Mouse (Mus musculus) liver, embryonic 12.5 days (tissue): ENCODE results near the gene Thap12. TPM values are rescaled to one million over a fixed set of nuclear protein-coding genes. Genes with fewer than 3 reads are reported as not detected.

Experiments
- ATAC-seq: fragments of 200-750 bp; cut with Nextera tagmentation; 2 replicates; pipeline ENCODE4 v1.8.0; 2017; ENCODE audit warnings: moderate number of reproducible peaks, mild to moderate bottlenecking, moderate library complexity
- H3K27ac ChIP-seq: fragments of 300-500 bp; sonication (generic); 2 replicates; pipeline ENCODE4 v1.5.1; 2016; ENCODE audit warnings: mild to moderate bottlenecking
- H3K27me3 ChIP-seq: fragments of 300-500 bp; sonication (generic); replicated peaks from 2 replicates; pipeline ENCODE4 v1.6.1; 2016; ENCODE audit warnings: mild to moderate bottlenecking, moderate library complexity
- H3K36me3 ChIP-seq: fragments of 300-500 bp; sonication (generic); 2 replicates; pipeline ENCODE4 v1.6.1; 2016; ENCODE audit warnings: mild to moderate bottlenecking, moderate library complexity
- H3K4me1 ChIP-seq: fragments of 300-500 bp; sonication (generic); 2 replicates; pipeline ENCODE4 v1.6.1; 2016
- H3K4me2 ChIP-seq: fragments of 300-500 bp; sonication (generic); 2 replicates; pipeline ENCODE4 v1.6.1; 2016; ENCODE audit warnings: mild to moderate bottlenecking, moderate library complexity
- H3K4me3 ChIP-seq: fragments of 300-500 bp; sonication (generic); 2 replicates; pipeline ENCODE4 v1.5.1; 2016; ENCODE audit warnings: mild to moderate bottlenecking, moderate library complexity
- H3K9ac ChIP-seq: fragments of 300-500 bp; sonication (generic); 2 replicates; pipeline ENCODE4 v1.6.1; 2016; ENCODE audit warnings: mild to moderate bottlenecking, moderate library complexity
- H3K9me3 ChIP-seq: fragments of 300-500 bp; sonication (generic); replicated peaks from 2 replicates; pipeline ENCODE4 v1.6.1; 2016; ENCODE audit warnings: mild to moderate bottlenecking, moderate library complexity
- WGBS: fragments of 180-500 bp; shearing (Covaris S2); methylation state at CpG from one replicate; pipeline ENCODE4 v1.1.7; 2016; ENCODE audit not compliant: insufficient replicate concordance; 5-methylcytosine and 5-hydroxymethylcytosine counted together
- polyA plus RNA-seq: library from polyadenylated mRNA; unstranded; fragments of >200 nt; fragmentation: Nextera tagmentation; extraction: Ambion mirVana; gene quantifications from 2 replicates; pipeline ENCODE4 v1.2.1, GENCODE M21; 2016

The Thap12 gene
- polyA plus RNA-seq, 1 experiment from 2014 or later = 27.7 TPM

GRCm38 (mm10) chr7:98729661-98730271, 26.9 kb downstream of the Thap12 start:
- 33% methylated on average over 19 of the region's 19 CpGs for WGBS
- Histone ChIP-seq H3K9me3 (no peaks in the 10 kb centered on the region), H3K4me2 (no peak overlapping the region), H3K27me3 (peaks cover 25% of the 10 kb centered on the region), H3K36me3 (no peaks in the 10 kb centered on the region), H3K27ac (no peak overlapping the region), H3K4me3 (no peak overlapping the region), H3K9ac (no peak overlapping the region), H3K4me1 (no peaks in the 10 kb centered on the region)
- no peak for ATAC-seq

DNA sequence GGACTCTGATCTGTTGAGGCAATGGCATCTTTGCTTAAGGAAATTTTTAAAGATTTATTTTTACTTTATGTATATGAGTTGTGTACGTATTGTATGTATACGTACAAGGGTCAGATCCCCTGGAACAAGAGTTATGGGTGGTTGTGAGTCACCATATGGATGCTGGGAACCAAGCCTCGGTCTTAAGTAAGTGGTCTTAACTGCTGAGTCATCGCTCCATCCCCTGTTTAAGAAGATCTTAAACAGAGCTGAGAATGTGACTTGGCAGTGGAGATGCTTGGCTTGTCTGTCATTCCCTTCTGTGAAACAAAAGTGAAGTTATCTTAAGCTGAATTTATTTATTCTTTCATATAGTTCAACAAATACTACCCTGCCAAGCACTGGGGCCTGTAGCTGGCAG, 31.1 kb downstream of the Thap12 start:
- Histone ChIP-seq H3K4me2 (no peak overlapping the region), H3K4me1 (no peaks in the 10 kb centered on the region), H3K27ac (no peak overlapping the region), H3K9me3 (no peaks in the 10 kb centered on the region), H3K27me3 (peaks cover 29% of the 10 kb centered on the region), H3K4me3 (no peak overlapping the region), H3K9ac (no peak overlapping the region), H3K36me3 (no peaks in the 10 kb centered on the region)
- no peak for ATAC-seq
- 50% methylated on average over 4 of the region's 4 CpGs for WGBS

DNA sequence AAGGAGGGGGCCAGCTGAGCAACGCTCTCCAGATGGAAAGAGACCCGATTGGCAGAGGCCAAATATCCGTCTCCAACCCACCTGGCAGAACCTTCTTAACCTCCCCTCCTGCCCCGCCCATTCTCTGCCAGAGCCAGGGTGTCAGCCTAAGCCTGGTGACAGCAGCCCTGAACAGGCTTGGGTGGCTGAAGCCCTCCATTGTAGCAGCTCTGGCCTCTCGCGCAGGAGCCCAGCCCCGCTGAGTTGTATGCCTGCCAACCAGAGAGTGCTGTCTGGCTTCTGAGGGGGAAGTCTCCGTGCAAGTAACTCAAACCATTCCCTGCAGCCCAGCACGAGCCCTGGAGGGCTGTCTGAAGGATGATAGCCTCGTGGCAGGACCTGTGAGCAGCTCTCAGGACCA, 32.0 kb downstream of the Thap12 start:
- H3K27me3 ChIP-seq = peaks cover 20% of the 10 kb centered on the region
- H3K9me3 ChIP-seq = no peaks in the 10 kb centered on the region
- H3K36me3 ChIP-seq = no peaks in the 10 kb centered on the region
- H3K9ac ChIP-seq = no peak overlapping the region
- ATAC-seq = no peak
- no peak overlapping the region for H3K27ac ChIP-seq
- no peak overlapping the region for H3K4me3 ChIP-seq
- no peak overlapping the region for H3K4me2 ChIP-seq
- 36% methylated on average over 10 of the region's 10 CpGs for WGBS
- H3K4me1 ChIP-seq = no peaks in the 10 kb centered on the region

- Histone ChIP-seq H3K36me3 (no peaks in the 10 kb centered on the region), H3K4me2 (no peak overlapping the region), H3K4me3 (no peak overlapping the region), H3K4me1 (no peaks in the 10 kb centered on the region), H3K9me3 (no peaks in the 10 kb centered on the region), H3K27me3 (peaks cover 16% of the 10 kb centered on the region), H3K27ac (no peak overlapping the region), H3K9ac (no peak overlapping the region)
- no peak for ATAC-seq
- 57% methylated on average over 7 of the region's 7 CpGs for WGBS
Observed at GRCm38 (mm10) chr7:98736780-98737550, 34.1 kb downstream of the Thap12 start.

DNA sequence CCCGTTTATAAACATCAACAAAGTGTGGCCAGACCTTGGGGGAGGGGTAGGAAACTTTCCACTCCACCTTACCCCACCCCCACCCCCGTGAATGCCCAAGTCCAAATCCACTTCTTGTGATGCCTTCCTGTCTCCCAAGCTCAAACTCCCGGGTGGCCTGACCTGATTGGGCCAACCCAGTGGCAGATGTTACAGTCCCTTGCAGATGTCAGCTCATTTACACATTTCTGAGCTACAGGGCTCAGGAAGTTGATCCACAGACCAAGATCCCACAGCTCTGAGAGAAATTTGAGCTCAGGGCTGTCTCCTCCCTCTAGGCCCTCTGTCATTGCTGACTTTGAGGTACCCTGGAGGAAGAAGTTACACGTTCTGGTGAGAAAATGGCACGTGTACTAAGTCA, 37.5 kb downstream of the Thap12 start:
- no peaks in the 10 kb centered on the region for H3K4me1 ChIP-seq
- H3K27ac ChIP-seq = no peak overlapping the region
- H3K36me3 ChIP-seq = no peaks in the 10 kb centered on the region
- H3K9me3 ChIP-seq = no peaks in the 10 kb centered on the region
- ATAC-seq = no peak
- peaks cover 14% of the 10 kb centered on the region for H3K27me3 ChIP-seq
- H3K4me2 ChIP-seq = no peak overlapping the region
- H3K4me3 ChIP-seq = no peak overlapping the region
- no peak overlapping the region for H3K9ac ChIP-seq
- 9% methylated on average over 5 of the region's 5 CpGs for WGBS

DNA sequence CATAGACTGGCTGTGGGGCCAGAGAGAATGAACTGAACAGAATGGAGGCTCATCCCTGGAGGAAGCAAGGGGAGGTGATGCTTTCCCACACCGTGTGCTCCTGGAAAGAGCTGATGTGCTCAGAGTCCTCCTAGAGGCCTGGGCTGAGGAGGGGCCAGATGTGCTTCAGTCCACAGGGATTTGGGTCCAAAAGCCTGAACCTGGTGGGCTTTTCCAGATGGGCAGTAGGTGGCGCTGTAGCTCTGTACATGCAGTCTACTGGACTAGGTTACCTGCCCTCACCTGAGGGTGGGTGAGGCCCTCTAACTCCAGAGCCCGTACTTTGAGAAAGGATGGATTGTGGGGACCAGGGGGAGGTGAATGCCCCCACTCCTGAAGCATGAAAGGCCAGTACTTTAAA, 40.4 kb downstream of the Thap12 start:
- ATAC-seq = no peak
- Histone ChIP-seq H3K9ac (no peak overlapping the region), H3K27me3 (peaks cover 4% of the 10 kb centered on the region), H3K4me1 (no peaks in the 10 kb centered on the region), H3K36me3 (no peaks in the 10 kb centered on the region), H3K4me3 (no peak overlapping the region), H3K27ac (no peak overlapping the region), H3K9me3 (no peaks in the 10 kb centered on the region), H3K4me2 (no peak overlapping the region)
- 5% methylated on average over 3 of the region's 3 CpGs for WGBS

GRCm38 (mm10) chr7:98750404-98750803, 47.5 kb downstream of the Thap12 start:
- no peak for ATAC-seq
- Histone ChIP-seq H3K4me2 (no peak overlapping the region), H3K9ac (no peak overlapping the region), H3K27me3 (no peaks in the 10 kb centered on the region; the same call in 1 of the 2 replicates), H3K9me3 (no peaks in the 10 kb centered on the region), H3K27ac (no peak overlapping the region), H3K4me1 (no peaks in the 10 kb centered on the region), H3K4me3 (no peak overlapping the region), H3K36me3 (no peaks in the 10 kb centered on the region)
- WGBS = 65% methylated on average over 10 of the region's 10 CpGs

GRCm38 (mm10) chr7:98752680-98753079, 49.8 kb downstream of the Thap12 start:
- no peak overlapping the region for H3K27ac ChIP-seq
- H3K4me1 ChIP-seq = no peaks in the 10 kb centered on the region
- no peak overlapping the region for H3K9ac ChIP-seq
- no peaks in the 10 kb centered on the region for H3K36me3 ChIP-seq
- H3K9me3 ChIP-seq = no peaks in the 10 kb centered on the region
- H3K4me3 ChIP-seq = no peak overlapping the region
- WGBS = 67% methylated on average over 8 of the region's 8 CpGs
- peaks cover 3% of the 10 kb centered on the region; the same call in 1 of the 2 replicates for H3K27me3 ChIP-seq
- no peak overlapping the region for H3K4me2 ChIP-seq
- no peak for ATAC-seq

GRCm38 (mm10) chr7:98756050-98756449, 53.1 kb downstream of the Thap12 start:
- ATAC-seq = no peak
- H3K4me1 ChIP-seq = no peaks in the 10 kb centered on the region
- H3K9me3 ChIP-seq = no peaks in the 10 kb centered on the region
- 63% methylated on average over 11 of the region's 11 CpGs for WGBS
- H3K27ac ChIP-seq = no peak overlapping the region
- H3K4me3 ChIP-seq = no peak overlapping the region
- H3K27me3 ChIP-seq = peaks cover 20% of the 10 kb centered on the region
- no peaks in the 10 kb centered on the region for H3K36me3 ChIP-seq
- no peak overlapping the region for H3K4me2 ChIP-seq
- no peak overlapping the region for H3K9ac ChIP-seq

DNA sequence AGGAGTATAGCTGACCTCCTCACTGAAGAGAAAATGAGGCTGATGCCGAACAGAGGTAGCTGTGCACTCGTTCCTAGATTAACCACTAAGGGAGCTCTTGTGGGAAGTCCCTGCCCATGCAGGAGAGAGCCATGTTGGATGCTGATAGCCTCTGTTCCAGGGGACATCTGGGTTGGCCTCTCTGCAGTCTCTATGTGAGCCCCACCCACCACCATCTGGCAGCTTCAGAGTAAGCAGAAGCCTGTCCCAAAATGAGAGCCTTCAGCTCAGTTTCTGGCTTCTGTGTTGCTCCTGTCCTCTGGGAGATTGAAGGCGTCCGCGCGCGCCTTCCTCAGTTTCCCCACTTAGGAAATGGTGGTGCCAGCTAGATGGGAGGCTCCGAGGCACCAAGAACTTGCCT, 53.7 kb downstream of the Thap12 start:
- H3K9me3 ChIP-seq = no peaks in the 10 kb centered on the region
- 65% methylated on average over 8 of the region's 8 CpGs for WGBS

GRCm38 (mm10) chr7:98760126-98760525, 57.2 kb downstream of the Thap12 start:
- Histone ChIP-seq H3K36me3 (no peaks in the 10 kb centered on the region), H3K9ac (no peak overlapping the region), H3K4me2 (no peak overlapping the region), H3K4me3 (no peak overlapping the region), H3K27ac (no peak overlapping the region), H3K4me1 (no peaks in the 10 kb centered on the region), H3K9me3 (no peaks in the 10 kb centered on the region), H3K27me3 (peaks cover 24% of the 10 kb centered on the region)
- WGBS = 75% methylated on average over 5 of the region's 5 CpGs
- ATAC-seq = no peak

More for the DNA sequence above, 53.7 kb downstream of the Thap12 start:
- no peak overlapping the region for H3K27ac ChIP-seq
- H3K27me3 ChIP-seq = peaks cover 20% of the 10 kb centered on the region
- H3K36me3 ChIP-seq = no peaks in the 10 kb centered on the region
- H3K4me1 ChIP-seq = no peaks in the 10 kb centered on the region
- H3K4me3 ChIP-seq = no peak overlapping the region
- no peak overlapping the region for H3K9ac ChIP-seq
- H3K4me2 ChIP-seq = no peak overlapping the region
- no peak for ATAC-seq

DNA sequence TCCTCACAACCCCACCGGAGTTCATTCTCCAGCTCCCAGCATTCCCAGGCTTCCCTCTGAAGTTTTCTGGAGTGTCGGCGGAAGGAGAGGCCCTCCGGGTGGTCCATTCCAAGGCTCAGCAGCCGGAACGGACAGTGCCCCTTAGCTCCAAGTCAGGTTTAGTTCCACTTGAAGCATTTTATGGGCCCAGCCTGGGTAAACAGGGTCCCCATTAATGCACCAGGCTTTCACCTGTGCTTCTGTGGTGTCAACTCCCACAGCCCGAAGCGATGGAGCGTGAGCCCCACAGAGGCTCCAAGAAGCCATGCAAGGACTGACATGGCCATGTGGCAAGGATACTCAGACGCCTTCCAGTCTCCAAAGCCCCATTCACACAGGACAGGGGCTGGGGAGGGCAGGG, 61.0 kb downstream of the Thap12 start:
- H3K27ac ChIP-seq = no peak overlapping the region
- no peaks in the 10 kb centered on the region for H3K9me3 ChIP-seq
- ATAC-seq = no peak
- no peak overlapping the region for H3K4me3 ChIP-seq
- WGBS = 81% methylated on average over 10 of the region's 10 CpGs
- no peaks in the 10 kb centered on the region for H3K36me3 ChIP-seq
- H3K27me3 ChIP-seq = peaks cover 9% of the 10 kb centered on the region; the same call in 1 of the 2 replicates
- no peak overlapping the region for H3K4me2 ChIP-seq
- no peaks in the 10 kb centered on the region for H3K4me1 ChIP-seq
- H3K9ac ChIP-seq = no peak overlapping the region
